Mouse (Mus musculus): ENCODE results near the gene Cd247. TPM values are rescaled to one million over a fixed set of nuclear protein-coding genes. Genes with fewer than 3 reads are reported as not detected.
A peak's percentile ranks its signal among the peaks of the same experiment; 100 is the strongest.
"Not testable (repeated sequence)": the region's sequence is repeated elsewhere in the genome, so short reads cannot be mapped to it uniquely, and the experiment has no call there.

Gene Cd247
- polyA plus RNA-seq, 1 experiment from 2014 or later = 12.8 TPM

DNA sequence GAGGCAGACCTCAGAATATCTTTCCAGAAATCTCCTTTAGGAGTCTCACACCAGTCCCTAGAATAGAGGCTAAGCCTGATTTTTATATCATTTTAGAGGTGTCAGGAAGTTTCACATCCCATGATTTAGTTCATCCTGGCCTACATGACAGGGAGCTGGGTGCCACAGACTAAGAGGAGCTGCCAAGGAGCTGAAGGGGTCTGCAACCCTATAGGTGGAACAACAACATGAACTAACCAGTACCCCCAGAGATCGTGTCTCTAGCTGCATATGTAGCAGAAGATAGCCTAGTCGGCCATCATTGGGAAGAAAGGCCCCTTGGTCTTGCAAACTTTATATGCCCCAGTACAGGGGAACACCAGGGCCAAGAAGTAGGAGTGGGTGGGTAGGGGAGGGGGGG, 26.0 kb upstream of the Cd247 start:
- not testable (repeated sequence) for H3K9me3 ChIP-seq (replicated peaks; ENCODE audit: control insufficient read depth, low read length); H3K4me3 ChIP-seq (ENCODE audit: low read length); H3K27ac ChIP-seq (ENCODE audit: low read length); H3K4me1 ChIP-seq (ENCODE audit: control insufficient read depth, insufficient read depth, low read length); H3K9ac ChIP-seq (ENCODE audit: low read length); ATAC-seq (replicated peaks; ENCODE audit: extremely low read depth, insufficient read depth, low FRiP score); H3K27me3 ChIP-seq (ENCODE audit: control insufficient read depth, insufficient read depth, low read length); H3K36me3 ChIP-seq (ENCODE audit: control insufficient read depth, insufficient read depth); H3K4me2 ChIP-seq (ENCODE audit: low read depth, low read length)
- 76% methylated on average over 2 of the region's 2 CpGs for WGBS

DNA sequence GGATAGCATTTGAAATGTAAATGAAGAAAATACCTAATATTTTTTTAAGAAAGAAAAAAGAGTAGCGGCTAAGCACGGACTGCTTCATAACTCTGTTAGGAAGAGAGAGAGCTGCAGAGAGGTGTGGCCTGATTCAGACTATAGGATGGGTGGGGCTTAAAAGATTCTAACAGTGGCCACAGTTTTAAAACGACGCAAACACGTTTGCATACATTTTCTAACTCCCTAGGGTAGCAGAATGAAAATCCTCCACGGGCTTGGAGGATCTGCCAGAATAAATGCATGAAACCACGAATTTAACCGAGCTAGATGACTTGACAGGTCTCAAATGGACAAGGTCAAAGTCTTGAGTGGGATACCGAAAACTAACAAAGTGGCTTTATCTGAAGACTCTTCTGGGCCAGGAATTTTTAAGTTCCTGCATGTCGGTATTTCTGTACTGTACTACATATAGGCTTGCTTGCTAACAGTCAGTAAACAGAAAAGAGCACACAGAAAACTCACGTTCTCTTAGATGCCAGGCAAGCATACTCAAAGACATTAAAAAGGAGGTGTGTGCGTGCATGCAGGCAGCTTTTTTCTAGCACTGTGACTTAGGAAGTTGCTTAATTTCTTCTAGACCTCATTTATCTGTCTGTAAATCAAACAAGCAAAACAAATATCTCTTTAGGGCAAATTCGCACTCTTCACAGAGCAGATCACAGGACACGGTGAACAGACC, 25.4 kb upstream of the Cd247 start:
- peak overlapping the region; percentile 94 for H3K4me2 ChIP-seq (ENCODE audit: low read depth, low read length)
- 23% methylated on average over 14 of the region's 14 CpGs for WGBS
- peaks cover 8% of the 10 kb centered on the region for H3K4me1 ChIP-seq (ENCODE audit: control insufficient read depth, insufficient read depth, low read length)
- ATAC-seq (replicated peaks; ENCODE audit: extremely low read depth, insufficient read depth, low FRiP score) = 0 out of 2 replicates have a peak, but pooled peaks have one; percentile 31
- H3K9me3 ChIP-seq (replicated peaks; ENCODE audit: control insufficient read depth, low read length) = no peaks in the 10 kb centered on the region
- H3K27me3 ChIP-seq (ENCODE audit: control insufficient read depth, insufficient read depth, low read length) = no peaks in the 10 kb centered on the region
- no peak overlapping the region for H3K9ac ChIP-seq (ENCODE audit: low read length)
- H3K36me3 ChIP-seq (ENCODE audit: control insufficient read depth, insufficient read depth) = no peaks in the 10 kb centered on the region
- peak overlapping the region; percentile 3; the same call in 1 of the 2 replicates for H3K27ac ChIP-seq (ENCODE audit: low read length)
- H3K4me3 ChIP-seq (ENCODE audit: low read length) = peak overlapping the region; percentile 88

DNA sequence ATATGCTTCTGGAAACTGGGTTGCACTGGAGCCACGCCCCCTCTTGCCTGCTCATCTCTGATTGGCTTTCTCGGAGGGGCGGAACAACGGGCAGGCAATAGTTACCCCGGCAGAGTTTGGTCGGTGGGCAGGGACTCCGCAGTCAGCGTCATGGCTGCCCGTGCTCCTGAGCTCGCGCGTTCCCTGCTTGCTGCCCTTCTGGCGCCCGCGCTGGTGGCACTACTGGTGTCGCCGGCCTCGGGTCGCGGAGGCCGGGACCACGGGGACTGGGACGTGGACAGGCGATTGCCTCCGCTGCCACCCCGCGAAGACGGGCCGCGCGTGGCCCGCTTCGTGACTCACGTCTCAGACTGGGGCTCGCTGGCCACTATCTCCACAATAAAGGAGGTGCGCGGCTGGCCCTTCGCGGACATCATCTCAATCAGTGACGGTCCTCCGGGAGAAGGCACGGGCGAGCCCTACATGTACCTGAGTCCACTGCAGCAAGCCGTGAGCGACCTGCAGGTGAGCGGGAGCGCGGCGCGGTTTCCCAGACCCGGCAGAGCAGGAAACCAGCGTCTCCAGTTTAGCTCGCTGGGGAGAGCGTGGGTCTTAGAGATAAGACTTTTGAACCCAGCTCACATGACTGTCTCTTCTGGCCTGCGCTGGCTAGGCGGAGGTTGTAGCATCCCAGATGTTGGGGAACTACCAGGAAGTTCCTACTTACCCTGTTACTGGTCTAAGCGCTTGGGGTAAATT, 24.7 kb upstream of the Cd247 start, which contains the start of gene Creg1:
Gene Creg1 (plus strand): TSS at position 112 of the 738 bp plus-strand sequence.
- Histone ChIP-seq H3K27ac (ENCODE audit: low read length) (peak within 1 kb of the TSS; percentile 80), H3K9ac (ENCODE audit: low read length) (peak within 1 kb of the TSS; percentile 88), H3K4me1 (ENCODE audit: control insufficient read depth, insufficient read depth, low read length) (peaks cover 8% of the 10 kb centered on the region), H3K4me2 (ENCODE audit: low read depth, low read length) (peak within 1 kb of the TSS; percentile 94), H3K36me3 (ENCODE audit: control insufficient read depth, insufficient read depth) (no peaks in the 10 kb centered on the region), H3K27me3 (ENCODE audit: control insufficient read depth, insufficient read depth, low read length) (no peaks in the 10 kb centered on the region), H3K9me3 (replicated peaks; ENCODE audit: control insufficient read depth, low read length) (no peaks in the 10 kb centered on the region), H3K4me3 (ENCODE audit: low read length) (peak within 1 kb of the TSS; percentile 88)
- peak; percentile 97 for ATAC-seq (replicated peaks; ENCODE audit: extremely low read depth, insufficient read depth, low FRiP score)
- under 1% methylated on average over 57 of the region's 57 CpGs for WGBS

DNA sequence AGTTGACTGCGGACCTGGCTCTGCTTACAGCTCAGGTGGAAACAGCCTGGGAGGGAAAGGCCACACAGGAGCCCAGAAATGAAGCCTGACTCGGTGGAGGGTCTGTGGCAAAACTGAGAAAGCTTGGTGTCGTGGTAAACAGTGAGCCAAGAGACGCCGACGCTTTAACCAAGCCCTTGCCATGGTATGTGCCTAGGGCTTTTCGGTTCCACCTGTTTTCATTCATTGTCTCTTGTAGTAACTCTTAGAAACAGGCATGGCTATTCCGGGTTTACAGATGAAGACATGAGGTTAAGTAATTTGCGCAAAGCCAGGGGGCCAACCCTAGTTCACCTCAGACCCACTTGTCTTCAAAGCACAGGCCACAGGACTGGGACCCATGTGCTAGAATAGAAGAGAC, 23.9 kb upstream of the Cd247 start:
- Histone ChIP-seq H3K4me2 (ENCODE audit: low read depth, low read length) (peak overlapping the region; percentile 94), H3K27ac (ENCODE audit: low read length) (no peak overlapping the region), H3K4me3 (ENCODE audit: low read length) (peak overlapping the region; percentile 88), H3K9me3 (replicated peaks; ENCODE audit: control insufficient read depth, low read length) (no peaks in the 10 kb centered on the region), H3K27me3 (ENCODE audit: control insufficient read depth, insufficient read depth, low read length) (no peaks in the 10 kb centered on the region), H3K36me3 (ENCODE audit: control insufficient read depth, insufficient read depth) (no peaks in the 10 kb centered on the region), H3K9ac (ENCODE audit: low read length) (peak overlapping the region; percentile 88), H3K4me1 (ENCODE audit: control insufficient read depth, insufficient read depth, low read length) (peaks cover 8% of the 10 kb centered on the region)
- 58% methylated on average over 9 of the region's 9 CpGs for WGBS
- no peak for ATAC-seq (replicated peaks; ENCODE audit: extremely low read depth, insufficient read depth, low FRiP score)

DNA sequence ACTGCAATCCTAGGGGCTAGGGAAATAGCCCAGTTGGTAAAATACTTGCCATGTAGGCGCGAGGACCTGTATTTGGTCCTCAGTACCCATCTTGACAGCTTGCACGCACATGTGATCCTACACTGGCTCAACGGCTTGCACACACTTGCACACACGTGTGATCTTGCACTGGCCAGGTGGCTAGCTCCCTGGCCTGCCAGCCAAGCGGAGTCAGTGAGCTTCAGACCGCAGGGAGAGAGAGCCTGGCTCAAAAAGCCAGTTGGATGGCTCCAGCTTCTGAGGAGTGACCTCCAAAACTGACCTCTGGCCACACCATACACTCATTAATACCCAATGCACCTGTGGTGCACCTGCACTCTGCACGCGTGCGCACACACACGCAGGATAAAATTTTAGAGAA, 23.4 kb upstream of the Cd247 start:
- Histone ChIP-seq H3K4me3 (ENCODE audit: low read length) (peak overlapping the region; percentile 11; the same call in 1 of the 2 replicates), H3K4me2 (ENCODE audit: low read depth, low read length) (peak overlapping the region; percentile 94), H3K27me3 (ENCODE audit: control insufficient read depth, insufficient read depth, low read length) (no peaks in the 10 kb centered on the region), H3K4me1 (ENCODE audit: control insufficient read depth, insufficient read depth, low read length) (peaks cover 8% of the 10 kb centered on the region), H3K36me3 (ENCODE audit: control insufficient read depth, insufficient read depth) (no peaks in the 10 kb centered on the region), H3K9me3 (replicated peaks; ENCODE audit: control insufficient read depth, low read length) (no peaks in the 10 kb centered on the region), H3K27ac (ENCODE audit: low read length) (no peak overlapping the region), H3K9ac (ENCODE audit: low read length) (no peak overlapping the region)
- no peak for ATAC-seq (replicated peaks; ENCODE audit: extremely low read depth, insufficient read depth, low FRiP score)
- WGBS = 89% methylated on average over 11 of the region's 11 CpGs

DNA sequence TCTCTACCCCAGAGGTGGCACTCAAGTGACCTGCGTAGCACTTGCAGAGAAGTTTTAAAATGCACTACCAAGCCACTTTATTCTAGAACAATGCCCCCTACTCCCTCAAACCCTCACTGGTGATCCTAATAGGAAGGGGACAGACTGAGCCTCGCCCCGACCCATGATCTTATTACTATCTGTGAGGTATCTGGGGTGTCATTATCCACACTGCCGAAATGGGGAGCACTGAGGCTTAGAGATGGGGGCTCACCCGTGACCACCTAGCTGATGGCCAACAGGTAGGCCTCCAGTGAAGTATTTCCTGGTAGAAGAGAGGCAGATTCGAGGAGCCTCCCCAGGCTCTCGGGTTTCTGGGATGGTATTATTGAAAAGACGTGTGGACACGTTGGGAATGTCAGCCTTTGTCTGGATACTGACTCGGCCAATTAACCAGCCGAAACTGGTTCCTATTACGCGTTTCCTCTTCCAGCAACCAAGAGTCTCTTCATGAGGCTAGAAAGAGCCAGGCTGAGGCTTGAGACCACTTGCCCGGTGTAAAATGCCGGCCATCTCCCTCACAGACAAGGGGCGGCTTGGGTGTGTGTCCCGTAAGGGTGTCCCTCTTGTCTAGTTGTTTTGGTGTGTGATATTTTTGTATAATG, 22.7 kb upstream of the Cd247 start:
- H3K9ac ChIP-seq (ENCODE audit: low read length) = no peak overlapping the region
- H3K27ac ChIP-seq (ENCODE audit: low read length) = no peak overlapping the region
- peaks cover 8% of the 10 kb centered on the region for H3K4me1 ChIP-seq (ENCODE audit: control insufficient read depth, insufficient read depth, low read length)
- H3K4me2 ChIP-seq (ENCODE audit: low read depth, low read length) = no peak overlapping the region
- WGBS = 87% methylated on average over 17 of the region's 17 CpGs
- no peaks in the 10 kb centered on the region for H3K36me3 ChIP-seq (ENCODE audit: control insufficient read depth, insufficient read depth)
- no peaks in the 10 kb centered on the region for H3K9me3 ChIP-seq (replicated peaks; ENCODE audit: control insufficient read depth, low read length)
- ATAC-seq (replicated peaks; ENCODE audit: extremely low read depth, insufficient read depth, low FRiP score) = no peak
- no peak overlapping the region for H3K4me3 ChIP-seq (ENCODE audit: low read length)
- no peaks in the 10 kb centered on the region for H3K27me3 ChIP-seq (ENCODE audit: control insufficient read depth, insufficient read depth, low read length)

DNA sequence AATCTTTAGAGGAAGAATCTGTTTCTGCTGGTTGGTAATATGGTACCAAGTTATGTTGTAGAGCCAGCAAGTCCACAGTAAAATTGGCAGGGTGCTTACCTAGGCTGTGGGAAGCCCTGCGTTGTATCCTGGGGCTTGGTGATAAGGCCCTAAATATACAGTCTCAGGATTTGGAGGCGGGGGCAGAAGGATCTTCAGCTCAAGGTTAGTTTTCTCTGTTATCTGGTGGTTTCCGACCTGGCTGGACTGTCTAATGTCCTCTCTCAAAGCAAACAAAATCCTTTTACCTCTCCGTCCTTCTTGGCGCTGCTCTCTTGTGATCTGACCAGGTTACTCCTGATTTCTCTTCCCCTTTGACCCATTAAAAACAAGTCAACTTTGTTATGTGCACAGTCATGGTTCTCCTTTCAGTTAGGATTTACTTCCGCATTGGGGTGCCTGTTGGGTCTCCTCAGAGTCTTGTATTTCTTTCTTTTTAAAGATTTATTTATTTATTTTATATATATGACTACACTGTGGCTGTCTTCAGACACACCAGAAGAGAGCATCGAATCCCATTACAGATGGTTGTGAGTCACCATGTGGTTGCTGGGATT, 22.1 kb upstream of the Cd247 start:
- peaks cover 11% of the 10 kb centered on the region for H3K4me1 ChIP-seq (ENCODE audit: control insufficient read depth, insufficient read depth, low read length)
- no peak overlapping the region for H3K9ac ChIP-seq (ENCODE audit: low read length)
- no peak overlapping the region for H3K4me2 ChIP-seq (ENCODE audit: low read depth, low read length)
- ATAC-seq (replicated peaks; ENCODE audit: extremely low read depth, insufficient read depth, low FRiP score) = no peak
- no peaks in the 10 kb centered on the region for H3K9me3 ChIP-seq (replicated peaks; ENCODE audit: control insufficient read depth, low read length)
- H3K27ac ChIP-seq (ENCODE audit: low read length) = no peak overlapping the region
- H3K27me3 ChIP-seq (ENCODE audit: control insufficient read depth, insufficient read depth, low read length) = no peaks in the 10 kb centered on the region
- no peak overlapping the region for H3K4me3 ChIP-seq (ENCODE audit: low read length)
- WGBS = 73% methylated on average over 7 of the region's 7 CpGs
- no peaks in the 10 kb centered on the region for H3K36me3 ChIP-seq (ENCODE audit: control insufficient read depth, insufficient read depth)

- ATAC-seq (replicated peaks; ENCODE audit: extremely low read depth, insufficient read depth, low FRiP score) = no peak
- no peak overlapping the region for H3K9ac ChIP-seq (ENCODE audit: low read length)
- H3K27ac ChIP-seq (ENCODE audit: low read length) = no peak overlapping the region
- no peaks in the 10 kb centered on the region for H3K27me3 ChIP-seq (ENCODE audit: control insufficient read depth, insufficient read depth, low read length)
- WGBS = 80% methylated on average over 9 of the region's 9 CpGs
- no peak overlapping the region for H3K4me2 ChIP-seq (ENCODE audit: low read depth, low read length)
- no peaks in the 10 kb centered on the region for H3K36me3 ChIP-seq (ENCODE audit: control insufficient read depth, insufficient read depth)
- no peaks in the 10 kb centered on the region for H3K9me3 ChIP-seq (replicated peaks; ENCODE audit: control insufficient read depth, low read length)
- H3K4me1 ChIP-seq (ENCODE audit: control insufficient read depth, insufficient read depth, low read length) = peaks cover 8% of the 10 kb centered on the region
- H3K4me3 ChIP-seq (ENCODE audit: low read length) = no peak overlapping the region
Observed at GRCm38 (mm10) chr1:165768894-165769512, 19.5 kb upstream of the Cd247 start.
